Mouse (Mus musculus) G1E (cell line): ENCODE results near the gene Tpk1. TPM values are rescaled to one million over a fixed set of nuclear protein-coding genes. Genes with fewer than 3 reads are reported as not detected.

ENCODE experiments used
- ATAC-seq: 2 replicates; pipeline ENCODE4 v1.8.0; 2016; ENCODE audit warnings: mild to moderate bottlenecking; ENCODE audit not compliant: insufficient number of reproducible peaks, poor library complexity, low FRiP score, severe bottlenecking; ENCODE audit errors: extremely low read depth
- DNase-seq: peaks from one replicate; pipeline ENCODE4 v3.0.0; 2012; ENCODE audit warnings: low spot score
- H3K27me3 ChIP-seq: 2 replicates; pipeline ENCODE4 v1.6.1; 2012; ENCODE audit warnings: mild to moderate bottlenecking, low read length, inconsistent platforms; ENCODE audit not compliant: insufficient read depth
- H3K36me3 ChIP-seq: replicated peaks from 2 replicates; pipeline ENCODE3; 2012; ENCODE audit warnings: mild to moderate bottlenecking, inconsistent platforms
- H3K4me1 ChIP-seq: 2 replicates; pipeline ENCODE4 v1.6.1; 2012; ENCODE audit warnings: low read depth, low read length, inconsistent platforms, mixed read lengths; ENCODE audit not compliant: insufficient read depth
- H3K4me3 ChIP-seq: 2 replicates; pipeline ENCODE4 v1.5.1; 2012; ENCODE audit warnings: low read depth, mild to moderate bottlenecking, inconsistent platforms, low read length, moderate library complexity, mixed read lengths
- H3K9me3 ChIP-seq: replicated peaks from 2 replicates; pipeline ENCODE4 v1.6.1; 2012; ENCODE audit warnings: inconsistent platforms
- CTCF ChIP-seq: IDR thresholded peaks from 2 replicates; pipeline ENCODE4 v1.5.1; 2012; ENCODE audit warnings: low read depth, low read length, inconsistent platforms, mixed read lengths
- GATA1 ChIP-seq: IDR thresholded peaks from 2 replicates; pipeline ENCODE4 v1.6.1; 2012; ENCODE audit warnings: borderline replicate concordance, low read length, inconsistent platforms, mixed read lengths
- GATA2 ChIP-seq: IDR thresholded peaks from 2 replicates; pipeline ENCODE4 v1.6.1; 2012; ENCODE audit warnings: low read depth, low read length, inconsistent platforms, borderline replicate concordance
- POLR2AphosphoS5 ChIP-seq: IDR thresholded peaks from 2 replicates; pipeline ENCODE4 v1.6.1; 2012; ENCODE audit warnings: low read depth, low read length, inconsistent platforms; ENCODE audit not compliant: insufficient replicate concordance
- TAL1 ChIP-seq: conservative IDR thresholded peaks from 2 replicates; pipeline ENCODE4 v1.6.1; 2012; ENCODE audit warnings: low read depth, low read length, inconsistent platforms, mixed read lengths
- polyA plus RNA-seq: library from polyadenylated mRNA; stranded (reverse); fragments of >175 nt; gene quantifications from 2 replicates; pipeline ENCODE4 v1.2.3, GENCODE M21; 2012
- total RNA-seq, 2 experiments: library from RNA; stranded (forward) in 1 of 2; stranded (reverse) in 1 of 2; fragments of 200-1000 nt in 1 of 2; fragments of >200 nt in 1 of 2; fragmentation: Nextera tagmentation in 1 of 2; gene quantifications; 2 replicates each; pipeline ENCODE4 v1.2.3; 2014 to 2017

Gene Tpk1
- total and polyA plus RNA-seq, 3 experiments, result 2.0 to 27.5 (median 10.9) TPM

DNA sequence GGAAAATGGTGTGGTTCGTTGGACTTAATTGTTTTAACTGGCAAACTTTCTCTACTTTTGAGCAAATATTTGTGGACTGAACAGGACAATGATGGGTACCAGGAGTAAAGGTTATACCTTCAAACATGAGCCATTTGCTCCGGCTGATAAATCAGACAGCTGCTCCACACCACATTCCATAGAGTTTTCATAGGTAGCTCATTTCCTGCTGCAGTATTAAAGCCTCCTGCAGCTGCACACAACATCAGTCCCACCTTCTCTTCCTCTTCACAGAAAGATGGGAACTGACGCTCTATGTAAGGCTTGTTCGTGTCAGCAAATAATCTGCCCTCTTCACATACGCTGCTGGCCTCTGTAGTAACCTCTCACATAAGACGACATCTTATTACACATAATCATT, 22.4 kb downstream of the Tpk1 start:
- H3K4me3 ChIP-seq, result no peak overlapping the region
- no peaks in the 10 kb centered on the region for H3K27me3 ChIP-seq
- ATAC-seq (no peak), DNase-seq (no peak)
- TF ChIP-seq CTCF (no peak), TAL1 (no peak), GATA2 (no peak), POLR2AphosphoS5 (no peak), GATA1 (no peak)
- no peaks in the 10 kb centered on the region for H3K9me3 ChIP-seq
- peaks cover 3% of the 10 kb centered on the region; the same call in 1 of the 2 replicates for H3K4me1 ChIP-seq
- H3K36me3 ChIP-seq, result peaks cover 16% of the 10 kb centered on the region

DNA sequence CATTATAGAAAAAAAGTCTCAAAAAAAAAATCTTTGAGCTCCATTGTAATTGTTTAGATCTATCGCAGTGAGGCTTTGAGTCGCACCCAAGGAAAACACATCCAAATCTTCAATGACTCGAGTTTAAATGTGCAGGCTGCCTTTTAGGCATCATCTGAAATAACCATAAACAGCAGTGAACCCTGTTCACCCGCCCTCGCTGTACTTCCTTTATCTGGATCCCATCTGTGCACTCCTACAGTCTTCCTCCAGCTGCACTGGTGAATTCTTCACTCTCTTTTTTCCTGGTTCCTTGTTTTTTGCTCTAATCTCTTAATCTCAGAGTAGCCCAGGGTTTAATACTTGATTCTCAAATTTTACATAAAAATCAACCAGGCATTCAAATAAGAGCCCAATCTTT, 23.7 kb downstream of the Tpk1 start:
- Histone ChIP-seq H3K9me3 (no peaks in the 10 kb centered on the region), H3K4me1 (peaks cover 3% of the 10 kb centered on the region; the same call in 1 of the 2 replicates), H3K36me3 (peaks cover 7% of the 10 kb centered on the region), H3K4me3 (no peak overlapping the region), H3K27me3 (no peaks in the 10 kb centered on the region)
- ATAC-seq (peak; percentile 34), DNase-seq (no peak)
- TF ChIP-seq TAL1 (no peak), GATA1 (no peak), POLR2AphosphoS5 (no peak), CTCF (no peak), GATA2 (no peak)

GRCm38 (mm10) chr6:43640621-43641020, 25.5 kb downstream of the Tpk1 start:
- Histone ChIP-seq H3K36me3 (peaks cover 5% of the 10 kb centered on the region), H3K4me3 (no peak overlapping the region), H3K27me3 (no peaks in the 10 kb centered on the region), H3K4me1 (peaks cover 3% of the 10 kb centered on the region; the same call in 1 of the 2 replicates), H3K9me3 (no peaks in the 10 kb centered on the region)
- no peak for TF ChIP-seq GATA2
- TF ChIP-seq POLR2AphosphoS5, result no peak
- TF ChIP-seq TAL1, result no peak
- no peak for TF ChIP-seq CTCF
- TF ChIP-seq GATA1, result no peak
- ATAC-seq, result no peak
- DNase-seq, result no peak

- Histone ChIP-seq H3K4me1 (peaks cover 3% of the 10 kb centered on the region; the same call in 1 of the 2 replicates), H3K9me3 (no peaks in the 10 kb centered on the region), H3K36me3 (peaks cover 4% of the 10 kb centered on the region), H3K27me3 (no peaks in the 10 kb centered on the region), H3K4me3 (no peak overlapping the region)
- no peak for ATAC-seq
- TF ChIP-seq CTCF (no peak), GATA1 (no peak), POLR2AphosphoS5 (no peak)
- no peak for DNase-seq
Measured at GRCm38 (mm10) chr6:43638865-43639264, 27.2 kb downstream of the Tpk1 start.

DNA sequence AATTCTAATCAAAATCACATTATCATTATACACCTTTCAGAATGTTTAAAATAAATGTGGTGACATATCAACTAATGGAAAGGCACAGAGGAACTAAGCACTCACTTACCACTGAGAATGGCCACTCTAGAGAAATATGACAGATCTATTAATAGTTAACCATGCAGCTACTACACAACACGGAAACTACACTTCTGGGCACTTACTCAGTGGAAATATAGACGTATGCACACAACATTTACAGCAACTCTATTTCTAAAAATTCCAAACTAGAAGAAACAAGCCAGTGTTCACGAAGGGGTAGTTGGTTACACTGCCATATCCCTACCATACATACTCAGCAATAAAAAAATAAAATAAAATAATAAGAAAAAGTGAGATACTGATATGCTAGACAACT, 28.0 kb downstream of the Tpk1 start:
- DNase-seq (no peak), ATAC-seq (no peak)
- Histone ChIP-seq H3K27me3 (no peaks in the 10 kb centered on the region), H3K4me1 (peaks cover 3% of the 10 kb centered on the region; the same call in 1 of the 2 replicates), H3K36me3 (peaks cover 4% of the 10 kb centered on the region), H3K9me3 (no peaks in the 10 kb centered on the region), H3K4me3 (no peak overlapping the region)
- TF ChIP-seq GATA2 (no peak), TAL1 (no peak), POLR2AphosphoS5 (no peak), CTCF (no peak), GATA1 (no peak)

DNA sequence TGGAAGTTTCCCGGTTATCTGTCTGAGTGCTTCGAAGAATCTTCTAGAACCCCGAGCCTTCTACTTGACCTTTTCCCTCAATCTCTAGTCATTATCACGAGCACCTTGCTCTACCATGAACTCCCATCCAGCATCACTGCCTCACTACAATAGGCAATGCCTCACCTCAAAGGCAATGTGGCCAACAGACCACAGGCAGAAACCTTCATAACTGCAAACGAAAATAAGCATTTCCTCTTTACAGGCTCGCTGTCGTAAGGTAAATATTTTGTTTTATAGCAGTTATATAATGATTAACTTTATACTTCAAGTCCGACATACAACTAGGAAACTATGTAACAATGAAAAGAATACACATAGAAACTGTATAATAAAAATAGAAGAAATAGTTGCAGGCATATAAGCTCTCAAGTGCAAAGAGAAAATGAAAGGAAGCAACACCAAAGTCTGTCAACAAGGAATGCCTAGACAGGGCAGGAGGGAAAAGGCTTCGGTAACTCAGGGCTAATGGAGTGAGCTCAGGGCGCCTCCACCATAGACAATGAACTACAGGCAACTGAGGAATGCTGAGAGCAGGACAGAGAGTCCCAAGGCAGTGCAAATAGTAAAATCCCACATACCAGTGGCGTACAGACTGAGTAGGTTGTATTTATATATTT, 29.0 kb downstream of the Tpk1 start:
- ATAC-seq (no peak), DNase-seq (no peak)
- TF ChIP-seq CTCF (no peak), GATA1 (no peak), GATA2 (no peak), POLR2AphosphoS5 (no peak), TAL1 (no peak)
- peaks cover 4% of the 10 kb centered on the region for H3K36me3 ChIP-seq
- H3K9me3 ChIP-seq, result no peaks in the 10 kb centered on the region
- no peak overlapping the region for H3K4me3 ChIP-seq
- no peaks in the 10 kb centered on the region for H3K27me3 ChIP-seq
- no peaks in the 10 kb centered on the region for H3K4me1 ChIP-seq
